Mouse (Mus musculus) cerebellum, adult (tissue): Measurements from ENCODE around the gene Cactin.

Experiments used
- ATAC-seq: cut with Nextera tagmentation; 2 replicates; pipeline ENCODE4 v1.9.2; 2017; ENCODE audit warnings: mild to moderate bottlenecking, moderate library complexity, mixed read lengths; ENCODE audit not compliant: insufficient number of reproducible peaks, low FRiP score, low TSS enrichment

The Cactin gene

DNA sequence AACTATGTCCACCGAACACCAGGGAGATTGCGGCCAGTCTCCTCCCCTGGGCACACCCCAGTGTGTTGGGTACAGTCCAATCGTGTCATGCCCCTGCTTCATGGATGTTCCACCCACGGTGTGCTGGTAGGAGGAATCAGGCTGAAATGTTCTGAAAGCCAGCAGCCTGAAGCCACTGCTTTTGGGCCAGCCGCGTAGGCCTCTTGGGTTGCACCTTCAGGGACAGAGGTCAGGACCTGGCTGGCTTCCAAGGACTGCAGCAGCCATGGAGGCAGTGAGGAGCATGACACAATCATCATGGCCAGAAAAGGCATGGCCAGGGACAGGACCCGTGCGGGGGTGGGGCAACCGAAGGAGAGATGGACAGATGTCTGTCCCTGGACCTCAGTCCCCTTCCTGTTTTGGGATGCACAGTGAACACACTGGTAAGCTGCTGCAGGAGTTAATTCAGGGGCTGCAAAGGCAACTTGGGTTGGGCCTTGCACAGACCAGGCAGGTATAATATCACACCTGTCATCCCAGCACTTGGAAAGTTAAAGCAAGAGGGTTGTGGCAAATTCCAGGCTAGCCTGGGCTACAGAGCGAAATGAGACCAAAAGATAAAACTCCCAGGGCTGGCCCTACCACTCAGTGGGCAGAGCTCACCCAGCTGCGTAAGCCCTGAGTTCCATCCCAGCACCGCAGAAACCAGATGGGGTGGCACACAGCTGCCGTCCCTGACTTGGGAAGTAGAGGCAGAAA is 2.1 kb upstream of the Cactin start:
- ATAC-seq: no peak

DNA sequence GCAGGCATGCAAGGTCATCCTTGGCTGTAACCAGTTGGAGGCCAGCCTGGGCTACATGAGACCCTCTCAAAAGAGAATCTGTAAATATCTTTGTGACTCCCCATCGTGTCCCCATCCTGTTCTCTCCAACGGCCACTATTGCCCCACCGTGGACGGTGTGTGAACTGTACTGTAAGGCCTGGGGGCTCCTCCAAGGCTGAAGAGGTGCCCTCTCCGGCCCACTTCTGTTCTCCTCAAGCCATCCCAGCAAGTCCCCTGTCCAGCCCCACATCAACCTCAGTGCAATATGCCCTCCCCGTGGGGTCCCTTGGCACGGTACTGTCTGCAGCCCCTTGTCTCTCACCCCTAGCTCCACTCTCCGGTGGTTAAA is 1.6 kb upstream of the Cactin start:
- ATAC-seq: 0 out of 2 replicates have a peak, but pooled peaks have one; percentile 4

DNA sequence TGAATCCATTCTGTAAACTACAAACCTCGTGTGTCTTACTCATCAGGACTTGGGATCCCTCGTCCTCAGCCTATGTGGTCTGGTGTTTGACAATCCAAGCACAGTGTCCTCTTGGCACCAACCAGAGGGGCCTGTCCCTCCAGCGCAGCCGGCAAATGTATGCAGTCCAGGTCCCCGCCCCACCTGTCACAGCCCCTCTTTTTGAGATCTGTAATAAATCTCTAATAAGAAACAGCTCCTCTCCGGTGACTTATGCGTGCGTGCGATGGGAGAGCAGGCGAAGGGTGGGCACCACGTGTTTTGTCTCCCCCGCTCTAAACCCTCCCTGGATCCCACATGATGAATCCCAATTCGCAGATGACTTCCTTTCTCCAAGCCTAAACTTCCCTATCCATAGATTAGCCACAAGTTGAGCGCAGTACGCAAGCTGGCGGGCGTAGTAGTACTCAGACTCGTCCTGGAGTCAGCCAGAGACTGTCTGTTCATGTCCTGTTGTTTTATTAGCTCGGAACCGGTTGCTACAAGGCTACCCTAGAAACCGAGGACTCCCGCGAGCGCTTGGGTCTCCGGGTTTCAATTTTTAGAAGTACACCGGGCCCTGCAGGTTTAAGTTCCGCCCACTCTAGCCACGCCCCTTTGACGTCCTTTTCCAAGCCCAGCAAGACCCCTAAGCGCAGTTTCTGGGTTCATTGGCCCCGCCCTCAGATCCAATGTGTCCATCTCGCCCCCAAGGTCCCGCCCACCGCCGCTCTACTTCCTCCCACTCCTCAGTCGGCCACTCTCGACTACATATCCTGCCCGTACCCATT is 958 bp upstream of the Cactin start:
- ATAC-seq: peak; percentile 58; the same call in 1 of the 2 replicates

GRCm38 (mm10) chr10:81321436-81321835 is 533 bp downstream of the Cactin start:
- no peak for ATAC-seq

DNA sequence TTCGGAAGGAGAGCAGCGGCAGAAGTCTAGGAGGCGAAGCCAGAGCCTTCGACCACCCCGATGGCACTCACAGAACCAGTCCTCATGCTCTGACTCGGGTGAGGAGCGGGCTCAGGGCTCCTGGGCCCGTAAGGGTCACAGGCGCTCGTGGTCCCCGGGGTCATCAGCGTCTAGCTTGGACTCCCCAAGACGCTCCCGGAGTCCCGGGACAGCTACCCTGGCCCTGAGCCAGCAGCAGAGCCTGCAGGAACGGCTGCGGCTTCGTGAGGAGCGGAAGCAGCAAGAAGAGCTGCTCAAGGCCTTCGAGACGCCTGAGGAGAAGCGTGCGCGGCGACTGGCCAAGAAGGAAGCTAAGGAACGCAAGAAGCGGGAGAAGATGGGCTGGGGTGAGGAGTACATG is 1.5 kb downstream of the Cactin start:
- no peak for ATAC-seq

- no peak for ATAC-seq
Observed at GRCm38 (mm10) chr10:81323141-81323775, 2.4 kb downstream of the Cactin start.

- ATAC-seq: no peak
Observed at GRCm38 (mm10) chr10:81323791-81324530, 3.1 kb downstream of the Cactin start.

- no peak for ATAC-seq
Observed at GRCm38 (mm10) chr10:81325176-81325575, 4.3 kb downstream of the Cactin start.

GRCm38 (mm10) chr10:81325781-81326180 is 4.9 kb downstream of the Cactin start:
- no peak for ATAC-seq

- no peak for ATAC-seq
Observed at GRCm38 (mm10) chr10:81326858-81327257, 6.0 kb downstream of the Cactin start.

- no peak for ATAC-seq
Observed at GRCm38 (mm10) chr10:81327959-81328358, 7.1 kb downstream of the Cactin start.

- no peak for ATAC-seq
Observed at GRCm38 (mm10) chr10:81328386-81328785, 7.5 kb downstream of the Cactin start, which contains the start of gene Tbxa2r. Tbxa2r (plus strand) TSS chr10:81328731.

GRCm38 (mm10) chr10:81329194-81329975 is 8.5 kb downstream of the Cactin start:
- ATAC-seq: no peak

GRCm38 (mm10) chr10:81330007-81330406 is 9.1 kb downstream of the Cactin start:
- ATAC-seq: no peak

- no peak for ATAC-seq
Observed at GRCm38 (mm10) chr10:81332277-81332676, 11.4 kb downstream of the Cactin start.

GRCm38 (mm10) chr10:81334324-81334723 is 13.4 kb downstream of the Cactin start:
- no peak for ATAC-seq

DNA sequence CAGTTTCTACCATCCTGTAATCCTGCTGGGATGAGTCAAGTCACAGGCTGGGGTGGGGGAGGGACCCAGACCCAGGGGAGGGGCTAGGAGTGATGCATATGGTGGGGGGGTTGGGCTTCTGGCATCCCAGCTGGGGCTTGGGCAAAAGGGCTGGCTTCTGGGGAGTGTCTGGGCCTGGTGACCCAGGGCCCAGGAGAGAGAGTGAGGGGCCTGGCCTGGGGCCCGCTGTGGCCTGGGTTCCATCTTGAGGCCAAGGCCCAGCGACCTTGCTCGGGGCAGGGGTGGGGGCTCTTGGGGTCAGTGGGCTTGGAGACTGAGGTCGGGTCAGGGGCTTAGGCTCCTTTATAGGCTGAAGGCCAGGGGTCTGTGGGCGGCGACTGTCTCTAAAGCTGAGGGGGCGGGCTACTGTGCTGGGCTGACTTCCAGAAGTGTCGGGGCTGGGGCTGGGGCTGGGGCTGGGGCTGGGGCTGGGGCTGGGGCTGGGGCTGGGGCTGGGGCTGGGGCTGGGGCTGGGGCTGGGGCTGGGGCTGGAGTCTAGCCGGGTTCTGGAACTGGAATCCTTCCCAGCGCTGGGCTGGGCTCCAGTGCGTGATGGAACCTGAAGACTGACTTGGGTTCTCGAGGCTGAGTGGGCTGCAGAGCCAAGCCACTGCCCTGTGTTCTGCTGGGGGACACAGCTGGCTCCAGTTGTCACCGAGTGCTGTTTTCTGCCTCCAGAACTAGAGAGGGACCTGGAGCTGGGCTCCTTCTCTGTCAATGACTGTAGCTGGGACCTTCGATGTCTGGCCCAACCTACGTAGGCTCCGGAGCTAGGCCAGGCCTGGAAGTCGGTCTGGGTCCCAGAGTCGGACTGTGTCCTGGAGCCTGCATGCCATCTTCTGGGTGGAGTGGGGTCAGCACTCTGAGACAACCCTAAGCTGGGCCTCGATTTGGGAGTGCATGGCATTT is 14.8 kb downstream of the Cactin start:
- no peak for ATAC-seq

DNA sequence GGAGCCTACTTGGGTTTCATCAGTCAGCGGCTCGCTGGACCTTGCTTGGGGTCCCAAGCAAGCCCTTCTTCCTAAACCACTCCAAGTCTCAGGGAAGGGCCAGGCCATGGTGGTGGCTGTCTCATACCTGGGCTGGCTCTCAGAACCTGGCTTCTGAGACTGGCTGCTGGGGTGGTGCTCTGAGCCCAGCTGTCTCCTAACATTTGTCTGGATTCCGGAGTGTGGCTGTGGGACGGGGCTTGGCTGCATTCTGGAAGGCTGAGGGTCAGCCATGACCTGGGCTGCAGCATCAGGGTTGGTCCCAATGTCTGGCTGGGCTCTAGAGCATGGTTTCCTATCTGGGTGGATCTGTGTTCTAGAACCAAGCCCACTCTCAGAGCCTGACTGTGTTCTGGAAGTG is 15.7 kb downstream of the Cactin start:
- ATAC-seq: no peak
